Mouse (Mus musculus): ENCODE measurements around the gene Med17.

DNA sequence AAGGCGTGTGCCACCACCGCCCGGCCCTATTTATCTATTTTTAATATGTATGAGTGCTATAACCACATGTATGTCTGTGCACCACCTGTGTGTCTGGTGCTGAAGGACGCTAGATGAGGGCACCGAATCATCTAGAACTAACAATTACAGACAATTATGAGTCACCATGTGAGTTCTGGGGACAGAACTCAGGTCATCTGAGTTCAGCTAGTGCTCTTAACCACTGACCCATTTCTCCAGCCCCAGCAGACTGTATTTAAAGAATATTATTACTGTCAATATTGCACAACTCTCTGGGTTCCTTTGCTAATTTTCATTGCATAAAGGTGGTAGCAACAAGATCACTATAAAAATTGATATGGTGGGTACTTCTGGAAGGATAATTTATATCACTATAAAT, 20.3 kb upstream of the Med17 start:
- no peak for TF ChIP-seq CTCF (conservative IDR thresholded peaks at IDR 0.05; ENCODE audit: low read length)
- TF ChIP-seq POU5F1 (IDR thresholded peaks at IDR 0.05; ENCODE audit: borderline replicate concordance, low read length) = no peak
- TF ChIP-seq NANOG (IDR thresholded peaks at IDR 0.05; ENCODE audit: borderline replicate concordance, low read length) = no peak
